Mouse (Mus musculus) left cerebral cortex, adult 9 months (tissue): Measurements from ENCODE around the gene Glyatl3.
A peak's percentile ranks its signal among the peaks of the same experiment; 100 is the strongest.

Experiments used
- DNase-seq, 2 experiments: peaks; one replicate each; pipeline ENCODE4 v3.0.0; 2022; ENCODE audit warnings: low spot score in 2 of 2

Gene Glyatl3

DNA sequence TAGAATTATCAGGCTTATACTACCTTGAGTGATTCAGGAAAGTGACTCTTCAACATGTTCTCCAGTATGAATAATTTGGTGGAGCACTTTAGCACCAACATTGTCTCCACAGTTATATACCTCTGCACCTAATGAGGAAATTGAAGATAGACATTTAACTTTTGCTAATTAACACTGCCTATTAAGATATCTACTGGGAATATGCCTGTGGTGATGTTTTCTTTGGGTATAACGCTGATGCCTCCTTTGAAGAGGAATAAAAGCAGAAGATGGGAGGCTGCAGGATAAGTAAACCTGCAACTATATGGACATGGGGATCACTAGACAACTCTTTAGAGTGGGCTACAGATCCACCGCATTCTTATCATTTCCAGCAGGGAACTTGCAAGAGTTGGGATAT is at the start of gene Glyatl3:
TSS of gene Glyatl3 (minus strand) at position 101 of the 400 bp plus-strand sequence.
- DNase-seq = no peak

DNA sequence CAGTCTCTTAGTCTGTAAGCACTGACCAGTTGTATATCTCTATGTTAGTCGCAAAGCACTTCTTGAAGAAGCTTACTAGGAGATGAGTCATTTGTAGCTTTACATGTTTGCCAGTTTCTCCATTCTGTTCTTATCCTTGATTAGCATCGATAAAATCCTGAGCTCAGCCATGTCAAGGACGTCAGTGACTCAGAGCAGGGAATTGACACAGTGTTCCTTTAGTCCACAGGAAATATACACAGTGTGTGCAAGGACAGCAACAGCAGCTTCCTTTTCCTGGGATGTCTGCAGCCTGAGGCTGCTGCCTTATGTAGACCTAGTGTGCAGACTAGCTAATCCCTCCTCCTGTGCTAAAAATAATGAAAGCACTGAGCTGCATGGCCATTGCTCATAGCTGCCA is 34.4 kb upstream of the Glyatl3 start:
- no peak for DNase-seq

DNA sequence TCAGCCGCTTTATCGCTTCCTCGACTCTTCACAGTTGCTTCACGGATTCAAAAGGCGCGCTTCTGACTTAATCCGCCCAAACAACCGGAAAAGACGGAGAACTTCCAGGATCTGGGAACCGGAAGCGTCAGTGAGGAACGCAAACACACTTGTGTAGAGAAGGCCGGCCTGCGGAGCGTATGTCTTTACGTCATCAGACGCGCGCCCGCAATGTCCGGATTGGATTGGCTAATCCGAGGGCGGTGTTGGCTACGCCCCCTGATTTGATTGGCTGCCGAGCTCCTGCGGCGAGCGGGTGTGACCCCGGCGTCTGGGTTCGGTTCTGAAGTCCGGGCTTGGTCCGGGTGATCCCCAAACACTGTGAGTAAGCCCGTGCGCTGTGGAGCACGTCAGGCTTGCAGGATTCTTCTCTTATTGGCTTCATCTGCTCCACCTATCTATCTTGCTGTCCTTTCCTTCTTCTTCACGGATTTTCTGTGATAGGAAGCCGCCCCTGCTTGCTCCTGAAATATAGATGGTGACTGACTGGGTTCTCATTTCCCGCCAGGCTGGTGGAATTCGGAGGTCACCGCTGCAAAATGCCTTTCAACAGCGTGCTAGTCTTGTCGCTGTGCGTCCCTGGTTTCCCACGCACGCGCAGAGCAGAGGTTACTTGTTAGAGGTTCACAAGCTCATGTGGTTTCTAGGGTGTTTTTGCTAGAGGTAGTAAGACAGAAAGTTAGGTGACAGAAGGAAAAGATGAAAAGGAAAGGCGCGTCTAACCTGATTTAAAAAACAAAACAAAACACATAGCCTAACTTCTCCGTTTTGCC is 20.5 kb upstream of the Glyatl3 start, which contains the start of the genes Mut and Cenpq:
TSS of gene Mut (plus strand) at position 266 of the 812 bp plus-strand sequence.
TSS of gene Cenpq (minus strand) at position 628 of the 812 bp plus-strand sequence.
- DNase-seq = peak; percentile 97 to 100

DNA sequence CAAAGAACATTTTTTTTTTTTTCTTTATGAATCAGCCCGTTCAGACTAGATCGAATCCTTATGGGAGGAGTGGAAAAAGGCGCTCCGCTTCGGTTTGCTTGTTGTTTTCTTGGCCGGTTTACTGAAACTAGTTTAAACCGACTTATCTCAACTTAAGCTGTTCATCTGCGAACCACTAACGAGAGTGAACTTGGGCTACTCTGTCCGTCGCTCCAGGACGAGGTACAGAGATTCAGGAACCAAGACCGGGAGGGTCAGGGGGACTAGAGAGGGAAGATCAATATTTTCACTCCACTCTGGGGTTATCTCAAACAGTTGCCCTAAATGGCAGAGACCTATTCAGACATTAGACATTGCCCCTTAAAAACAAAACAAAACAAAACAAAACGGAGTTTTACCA is 19.8 kb upstream of the Glyatl3 start:
- DNase-seq = no peak

DNA sequence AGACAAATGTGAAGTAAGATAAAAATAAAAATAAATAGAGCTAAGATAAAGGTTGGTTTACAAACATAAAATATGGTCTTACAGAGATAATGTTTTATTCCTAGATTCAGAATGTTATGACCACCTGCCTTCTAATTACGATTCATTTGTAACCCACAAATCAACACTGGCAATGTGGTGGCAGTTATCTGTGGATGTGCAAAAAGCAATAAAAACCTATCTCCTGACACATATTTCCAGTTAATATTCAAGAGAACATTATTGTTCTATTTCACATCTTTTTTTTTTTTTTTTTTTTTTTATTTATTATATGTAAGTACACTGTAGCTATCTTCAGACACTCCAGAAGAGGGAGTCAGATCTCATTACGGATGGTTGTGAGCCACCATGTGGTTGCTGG is 1.3 kb upstream of the Glyatl3 start:
- no peak for DNase-seq

DNA sequence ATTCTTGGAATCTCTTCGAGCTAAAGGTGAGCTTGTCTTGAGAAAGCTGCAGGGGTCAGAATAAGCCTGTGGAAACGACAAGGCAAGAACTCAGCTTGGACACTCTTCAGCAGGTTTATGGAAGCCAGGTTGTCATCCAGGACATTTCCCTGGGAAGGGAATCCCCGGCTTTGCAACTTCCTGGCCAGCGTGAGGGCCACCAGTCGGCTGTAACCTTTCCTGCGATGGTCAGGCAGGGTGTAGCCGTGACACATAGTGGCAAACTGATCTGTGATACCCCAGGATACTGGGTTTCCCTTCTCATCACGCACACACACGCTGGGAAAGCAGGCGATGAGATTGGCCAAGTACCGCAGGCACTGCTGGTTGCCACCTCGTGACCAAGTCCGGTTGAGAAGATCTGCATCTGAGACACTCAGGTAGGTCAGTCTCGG is 9.4 kb downstream of the Glyatl3 start:
- no peak for DNase-seq

DNA sequence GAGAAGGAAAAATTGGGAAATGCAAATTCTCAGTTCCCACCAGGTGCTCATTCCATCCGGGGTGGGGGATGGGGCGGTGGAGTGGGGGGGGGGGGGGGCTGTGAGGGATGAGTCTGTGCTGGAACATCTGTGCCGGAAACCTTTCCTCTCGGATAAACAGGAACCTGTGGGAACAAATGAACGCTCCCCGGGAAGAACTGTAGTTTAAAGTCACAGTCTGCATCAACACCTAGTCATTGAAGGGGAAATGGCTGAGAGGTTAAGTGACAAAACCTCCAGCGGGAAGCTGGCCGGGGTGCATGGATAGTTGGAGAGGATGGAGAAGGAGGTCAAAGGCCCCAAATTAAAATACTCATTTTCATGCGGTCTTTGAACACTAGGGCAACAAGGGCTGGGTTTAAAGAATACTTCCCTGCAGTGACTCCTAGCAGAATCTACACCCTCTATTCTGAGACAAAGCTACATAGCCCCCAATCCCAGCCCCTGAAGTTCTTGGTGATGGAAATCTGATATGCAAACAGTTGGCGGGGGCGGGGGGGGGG is 10.0 kb downstream of the Glyatl3 start:
- DNase-seq = no peak

DNA sequence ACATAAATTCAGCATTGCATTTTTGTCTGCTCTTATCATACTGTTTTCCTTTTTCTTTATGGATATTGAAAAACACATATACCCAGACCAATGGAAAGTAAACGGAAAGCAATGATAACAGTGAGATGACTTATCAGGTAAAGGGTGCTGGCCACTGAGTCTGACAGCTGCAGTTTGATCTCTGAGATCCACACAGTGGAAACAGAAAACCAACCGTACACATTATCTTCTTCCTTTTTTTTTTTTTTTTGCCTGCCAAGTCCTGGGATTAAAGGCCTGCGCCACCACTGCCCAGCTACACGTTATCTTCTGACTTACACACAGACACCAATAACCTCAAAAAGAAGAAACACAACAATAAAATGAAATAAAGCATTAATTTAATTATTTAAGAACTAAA is 10.8 kb downstream of the Glyatl3 start:
- no peak for DNase-seq

DNA sequence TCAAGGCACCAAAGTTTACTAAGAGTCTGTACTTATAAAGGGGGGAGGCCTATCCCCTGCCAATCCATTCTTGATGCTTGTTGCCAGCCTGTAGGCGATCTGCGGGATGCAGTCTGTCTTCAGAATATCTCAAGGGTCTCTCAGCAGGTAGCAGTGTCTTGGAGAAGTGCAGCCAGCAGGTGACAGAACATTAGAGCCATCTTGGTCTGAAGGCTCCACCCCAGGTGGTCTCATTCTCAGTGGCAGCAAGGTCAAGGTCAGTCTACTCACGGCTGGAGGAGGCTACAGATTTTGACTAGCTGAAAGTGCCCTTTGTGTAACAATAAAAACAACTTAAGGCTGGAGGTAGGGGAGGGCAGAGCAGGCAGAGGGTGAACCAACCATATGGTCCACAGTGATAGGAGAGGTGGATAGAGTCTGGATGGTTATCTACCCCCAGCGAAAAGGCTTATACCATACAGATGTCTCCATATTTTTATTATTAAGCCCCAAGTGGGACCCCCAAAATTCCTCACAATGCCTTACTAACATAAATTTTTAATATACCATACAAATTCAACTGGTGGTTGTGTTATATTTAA is 14.3 kb downstream of the Glyatl3 start:
- no peak for DNase-seq

DNA sequence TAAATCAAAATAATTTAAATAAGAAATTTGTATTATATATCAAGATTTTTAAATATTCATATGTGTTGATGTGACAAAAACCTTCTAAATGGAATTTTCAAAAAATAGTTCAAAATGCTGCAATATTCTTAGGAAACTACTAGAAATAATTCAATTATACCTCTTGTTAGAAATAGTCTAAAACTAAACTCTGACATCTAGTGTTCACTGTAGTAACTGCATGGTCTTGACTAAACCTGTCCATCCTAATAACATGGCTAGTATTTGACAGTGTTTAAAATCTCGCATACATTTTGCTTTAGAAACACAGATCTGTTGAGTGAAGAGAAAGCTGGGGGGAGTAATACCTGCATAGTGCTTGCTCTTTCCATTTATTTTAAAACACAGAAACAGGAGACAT is 17.3 kb downstream of the Glyatl3 start:
- no peak for DNase-seq

DNA sequence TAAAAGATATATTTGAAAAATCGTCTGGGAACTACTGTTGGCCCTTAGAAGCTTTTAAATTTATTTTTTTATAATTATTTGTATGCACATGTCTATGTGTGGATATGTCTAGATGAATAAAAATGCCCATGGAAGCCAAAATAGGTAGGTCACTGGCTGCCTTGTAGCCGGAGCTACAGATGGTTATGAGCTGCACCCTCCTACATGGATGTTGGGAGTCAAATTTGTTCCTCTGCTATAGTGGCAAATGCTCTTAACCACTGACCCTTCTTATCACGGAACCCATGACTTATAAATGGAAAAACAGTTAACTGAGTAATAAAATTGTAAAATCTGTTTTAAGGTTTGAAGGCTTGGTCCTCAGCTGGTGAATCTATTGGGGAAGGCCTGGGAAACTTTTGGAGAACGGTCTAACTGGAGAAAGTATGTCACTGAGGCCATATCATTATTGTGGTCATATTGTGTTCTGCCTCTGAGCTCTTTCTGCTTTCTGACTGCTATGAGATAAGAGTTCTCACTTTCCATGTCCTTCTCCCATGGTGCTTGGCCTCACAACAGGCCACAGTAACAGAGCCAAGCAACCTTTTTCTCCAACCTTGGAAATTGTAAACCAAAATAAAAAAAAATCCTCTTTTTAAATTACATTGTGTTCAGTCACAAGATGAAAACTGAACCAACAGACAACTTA is 26.2 kb downstream of the Glyatl3 start:
- no peak for DNase-seq

DNA sequence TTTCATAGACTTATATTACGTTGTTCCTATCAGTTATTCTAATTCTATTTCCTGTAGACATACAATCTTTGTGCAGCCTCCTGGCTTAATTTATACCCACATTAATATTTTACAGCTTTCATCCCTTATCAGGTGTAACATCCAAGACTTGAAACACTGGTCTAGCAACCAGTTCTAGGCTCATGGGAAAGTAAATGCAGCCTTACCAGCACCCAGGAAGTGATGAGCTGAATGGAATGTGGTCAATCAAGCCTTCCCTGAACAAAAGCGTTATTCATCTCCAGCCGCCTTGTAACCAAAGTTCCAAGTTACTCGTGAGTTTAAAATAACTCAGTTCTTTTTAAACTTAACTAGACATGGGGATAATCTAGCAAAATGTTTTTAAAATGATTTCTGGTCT is 29.0 kb downstream of the Glyatl3 start:
- DNase-seq = no peak

DNA sequence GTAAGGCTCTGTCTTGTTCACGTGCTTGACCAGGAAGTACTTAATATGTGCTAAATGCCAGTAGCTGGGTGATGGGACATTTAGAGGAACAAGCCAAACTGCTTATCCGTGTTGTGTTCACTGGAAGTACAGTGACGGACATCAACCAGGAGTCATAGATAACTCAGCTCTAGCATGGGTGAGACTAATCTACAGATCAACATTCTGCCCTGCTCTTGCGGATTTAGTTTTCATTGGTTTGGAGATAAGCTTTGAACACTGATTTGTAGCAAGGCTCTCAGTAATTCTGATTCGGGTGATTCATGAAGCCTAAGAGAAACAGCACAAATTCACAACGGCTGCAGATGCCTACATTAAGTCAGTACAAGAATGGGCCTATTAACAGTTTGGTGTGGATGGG is 32.0 kb downstream of the Glyatl3 start:
- no peak for DNase-seq

DNA sequence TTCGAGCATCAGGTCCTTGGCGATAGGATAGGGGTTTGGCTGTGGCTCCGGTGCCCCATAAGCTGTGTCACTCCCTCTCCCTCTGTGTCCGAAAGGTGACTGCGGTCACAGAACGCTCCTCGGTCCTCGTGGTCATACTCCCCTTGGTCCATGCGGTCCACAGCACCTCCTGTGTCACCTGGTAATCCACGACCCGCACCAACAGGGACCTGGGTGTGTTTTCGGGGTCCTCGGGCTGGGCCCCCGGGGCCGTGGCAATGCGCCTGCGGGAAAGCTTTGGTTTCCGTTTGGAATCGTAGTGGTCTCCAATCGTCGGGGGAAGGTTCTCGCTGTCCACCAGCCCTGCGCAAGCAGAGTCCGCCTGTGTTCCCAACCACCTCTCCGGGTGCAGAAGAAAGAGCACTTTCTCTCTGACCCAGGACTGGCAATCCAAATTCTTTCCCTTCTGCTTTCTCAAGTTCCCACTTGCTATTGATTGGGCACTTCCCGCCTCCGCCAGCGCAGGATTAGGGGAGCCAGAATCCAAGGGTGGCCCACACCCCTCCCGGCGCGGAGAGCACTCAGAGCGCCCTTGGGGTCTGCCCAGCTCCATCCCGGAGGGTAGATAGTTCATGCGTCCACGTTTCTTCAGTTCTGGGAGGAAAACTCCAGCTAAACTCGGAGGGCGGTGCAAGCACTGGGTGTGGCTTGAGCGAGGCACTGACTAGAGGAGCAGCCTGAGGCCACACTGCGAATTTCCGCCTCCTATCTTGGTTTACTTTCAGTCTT is 34.0 kb downstream of the Glyatl3 start, which contains the start of gene 9130008F23Rik:
TSS of gene 9130008F23Rik (minus strand) at position 636 of the 768 bp plus-strand sequence.
- DNase-seq = no peak

DNA sequence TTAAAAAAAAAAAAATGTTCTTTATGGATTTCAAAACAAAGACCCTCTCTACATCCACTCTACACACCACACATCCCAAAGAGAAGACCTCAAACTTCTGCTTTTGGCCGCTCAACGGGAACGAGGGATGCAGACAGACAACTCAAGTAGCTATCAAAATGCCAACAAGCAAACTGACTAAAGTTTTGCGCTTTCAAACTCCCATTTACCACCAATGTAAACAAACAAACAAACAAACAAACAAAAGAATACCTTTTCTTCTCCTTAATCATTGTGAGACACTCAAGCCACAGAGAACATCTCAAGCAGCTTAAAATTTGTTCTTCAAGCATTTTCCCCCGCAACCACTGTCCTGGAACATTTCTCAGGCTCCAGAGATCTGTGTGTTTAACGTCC is 34.6 kb downstream of the Glyatl3 start:
- DNase-seq = no peak

DNA sequence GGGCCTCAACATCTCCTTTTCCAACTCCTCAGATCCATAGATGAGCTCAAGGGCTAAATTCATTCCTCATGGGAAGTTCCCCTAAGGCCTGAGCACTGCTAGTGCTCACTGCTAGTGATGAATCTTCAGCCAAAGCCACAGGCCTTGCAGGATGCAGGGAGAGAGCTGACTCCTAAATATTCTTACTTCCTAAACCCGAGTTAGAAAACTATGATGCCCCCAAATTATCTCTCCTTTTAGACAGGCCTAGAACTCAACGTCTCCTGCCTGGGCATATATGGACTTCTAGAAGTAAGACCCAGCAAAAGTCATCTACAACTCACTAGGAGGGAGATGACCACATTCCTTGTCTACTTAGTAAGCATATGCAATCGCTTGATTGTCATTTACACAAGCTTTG is 36.4 kb downstream of the Glyatl3 start:
- no peak for DNase-seq

DNA sequence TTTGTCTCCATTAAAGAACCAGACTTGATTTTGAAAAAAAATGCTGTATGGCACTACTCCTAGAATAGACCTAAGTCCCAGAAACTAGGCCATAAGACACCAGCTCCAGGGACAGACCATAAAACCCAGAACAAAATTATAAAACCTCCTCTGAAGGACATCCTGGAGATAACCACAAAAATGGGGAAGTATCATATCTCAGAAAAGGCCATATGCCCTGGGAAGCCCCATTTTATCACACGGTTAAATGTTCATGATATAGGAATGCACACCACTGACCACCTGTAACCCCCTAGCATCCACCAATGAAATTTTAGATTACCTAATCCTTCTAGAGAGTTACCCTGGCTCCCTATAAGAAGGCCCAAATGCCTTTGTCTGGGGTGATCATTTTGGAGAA is 38.6 kb downstream of the Glyatl3 start:
- DNase-seq = no peak

DNA sequence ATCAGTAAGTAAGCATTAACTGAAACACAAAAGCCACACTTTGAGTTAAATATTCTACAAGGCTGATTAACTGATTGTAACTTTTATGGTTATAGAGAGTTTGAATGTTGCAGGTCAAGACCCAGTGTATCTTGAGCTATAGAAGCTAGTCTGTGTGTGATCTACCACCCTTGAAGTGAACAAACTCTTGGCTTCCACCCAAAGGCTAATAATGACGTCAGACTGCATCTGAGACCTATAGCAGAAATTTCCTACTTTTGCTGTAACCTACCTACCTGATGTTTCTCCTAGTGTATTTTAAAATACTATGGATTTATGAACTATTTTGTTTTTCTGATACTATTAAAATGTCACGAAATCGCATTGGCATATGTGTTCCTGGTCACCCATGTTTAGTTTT is 39.4 kb downstream of the Glyatl3 start:
- no peak for DNase-seq

DNA sequence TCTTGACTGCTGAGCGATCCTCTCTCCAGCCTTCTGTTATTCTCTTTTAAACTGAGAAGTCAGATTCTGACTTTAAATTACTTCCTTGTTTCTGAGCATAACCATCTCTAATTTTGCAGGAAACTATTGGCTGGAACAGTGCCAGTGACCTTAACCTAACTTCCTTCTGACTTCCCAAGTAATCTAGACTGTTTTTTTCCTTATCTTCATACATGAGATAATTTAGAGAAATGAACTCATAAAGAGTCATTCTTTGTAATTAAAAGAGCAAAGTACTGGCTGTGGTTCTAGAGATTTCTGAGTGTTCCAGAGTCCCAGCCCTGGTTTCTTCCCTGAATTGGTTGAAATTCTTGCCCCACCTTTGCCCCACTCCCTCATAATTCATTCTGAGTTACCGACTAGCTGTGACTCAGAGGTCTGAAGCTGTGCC is 40.6 kb downstream of the Glyatl3 start:
- DNase-seq = no peak

DNA sequence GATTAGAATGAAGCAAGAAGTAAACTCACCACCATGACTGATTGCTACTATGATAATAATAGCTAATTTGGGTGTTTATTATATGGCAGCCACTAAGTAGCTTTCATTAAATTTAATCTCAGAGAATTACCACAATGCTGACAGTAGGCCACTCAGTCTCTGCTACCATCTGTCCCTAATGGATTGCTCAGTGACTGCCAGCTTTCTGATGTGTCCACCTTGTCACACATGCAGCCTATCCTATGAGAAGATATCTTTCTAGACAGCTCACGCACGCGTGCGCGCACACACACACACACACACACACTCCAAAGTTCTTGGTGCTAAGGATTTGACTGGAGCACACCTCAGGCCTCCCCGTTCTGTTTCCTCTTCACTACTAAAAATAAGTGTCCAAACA is 41.5 kb downstream of the Glyatl3 start:
- no peak for DNase-seq

DNA sequence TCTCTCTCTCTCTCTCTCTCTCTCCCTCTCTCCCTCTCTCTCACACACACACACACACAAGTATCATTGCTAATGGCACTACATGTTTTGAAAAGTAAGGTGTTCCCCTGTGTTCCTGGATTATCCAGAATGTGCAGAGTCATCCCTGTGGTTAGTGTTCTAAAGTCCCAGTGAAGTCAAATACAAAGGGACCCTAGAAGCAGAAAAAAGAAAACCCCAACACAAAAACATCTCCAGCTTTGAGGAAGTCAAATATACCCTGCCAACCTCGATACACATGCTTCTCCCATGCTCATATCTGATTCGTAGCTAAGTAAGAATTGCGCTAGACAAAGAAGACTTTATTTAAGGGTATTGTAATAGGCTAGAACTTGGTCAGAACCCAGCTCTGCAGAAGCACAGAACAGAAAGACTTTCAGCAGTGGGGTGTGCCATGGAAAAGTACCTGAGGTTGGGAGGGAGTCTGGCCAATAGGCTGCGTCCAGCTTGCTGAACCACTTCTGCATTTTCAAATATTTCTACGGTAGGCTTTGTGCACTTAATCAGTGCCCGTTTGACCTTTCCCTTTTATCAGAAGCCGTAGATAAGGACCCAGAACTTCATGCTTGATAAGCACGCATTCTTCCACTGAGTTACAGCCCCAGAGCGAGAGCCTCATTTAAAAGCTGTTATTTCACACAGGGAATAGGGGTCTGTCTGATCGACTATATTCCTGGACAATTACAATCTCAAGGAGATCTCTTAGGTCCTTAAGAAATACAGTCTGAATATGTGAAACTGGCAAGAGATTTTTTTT is 45.0 kb downstream of the Glyatl3 start:
- no peak for DNase-seq
